Mouse (Mus musculus) liver, embryonic 12.5 days (tissue): Measurements from ENCODE around the gene Cplx3. TPM values are rescaled to one million over a fixed set of nuclear protein-coding genes. Genes with fewer than 3 reads are reported as not detected.
A peak's percentile ranks its signal among the peaks of the same experiment; 100 is the strongest.

ENCODE experiments used
- ATAC-seq: fragments of 200-750 bp; cut with Nextera tagmentation; 2 replicates; pipeline ENCODE4 v1.8.0; 2017; ENCODE audit warnings: moderate number of reproducible peaks, mild to moderate bottlenecking, moderate library complexity
- H3K27ac ChIP-seq: fragments of 300-500 bp; sonication (generic); 2 replicates; pipeline ENCODE4 v1.5.1; 2016; ENCODE audit warnings: mild to moderate bottlenecking
- H3K27me3 ChIP-seq: fragments of 300-500 bp; sonication (generic); replicated peaks from 2 replicates; pipeline ENCODE4 v1.6.1; 2016; ENCODE audit warnings: mild to moderate bottlenecking, moderate library complexity
- H3K36me3 ChIP-seq: fragments of 300-500 bp; sonication (generic); 2 replicates; pipeline ENCODE4 v1.6.1; 2016; ENCODE audit warnings: mild to moderate bottlenecking, moderate library complexity
- H3K4me1 ChIP-seq: fragments of 300-500 bp; sonication (generic); 2 replicates; pipeline ENCODE4 v1.6.1; 2016
- H3K4me2 ChIP-seq: fragments of 300-500 bp; sonication (generic); 2 replicates; pipeline ENCODE4 v1.6.1; 2016; ENCODE audit warnings: mild to moderate bottlenecking, moderate library complexity
- H3K4me3 ChIP-seq: fragments of 300-500 bp; sonication (generic); 2 replicates; pipeline ENCODE4 v1.5.1; 2016; ENCODE audit warnings: mild to moderate bottlenecking, moderate library complexity
- H3K9ac ChIP-seq: fragments of 300-500 bp; sonication (generic); 2 replicates; pipeline ENCODE4 v1.6.1; 2016; ENCODE audit warnings: mild to moderate bottlenecking, moderate library complexity
- H3K9me3 ChIP-seq: fragments of 300-500 bp; sonication (generic); replicated peaks from 2 replicates; pipeline ENCODE4 v1.6.1; 2016; ENCODE audit warnings: mild to moderate bottlenecking, moderate library complexity
- WGBS: fragments of 180-500 bp; shearing (Covaris S2); methylation state at CpG from one replicate; pipeline ENCODE4 v1.1.7; 2016; ENCODE audit not compliant: insufficient replicate concordance; 5-methylcytosine and 5-hydroxymethylcytosine counted together
- polyA plus RNA-seq: library from polyadenylated mRNA; unstranded; fragments of >200 nt; fragmentation: Nextera tagmentation; extraction: Ambion mirVana; gene quantifications from 2 replicates; pipeline ENCODE4 v1.2.1, GENCODE M21; 2016

The Cplx3 gene
- polyA plus RNA-seq, 1 experiment from 2014 or later = not detected

- Histone ChIP-seq H3K4me3 (no peak overlapping the region), H3K4me2 (no peak overlapping the region), H3K27ac (no peak overlapping the region), H3K9me3 (no peaks in the 10 kb centered on the region), H3K4me1 (peaks cover 37% of the 10 kb centered on the region), H3K36me3 (peaks cover 32% of the 10 kb centered on the region), H3K9ac (no peak overlapping the region), H3K27me3 (peaks cover 19% of the 10 kb centered on the region; the same call in 1 of the 2 replicates)
- 78% methylated on average over 8 of the region's 8 CpGs for WGBS
- no peak for ATAC-seq
Observed at GRCm38 (mm10) chr9:57597265-57597664, 8.8 kb downstream of the Cplx3 start.

- Histone ChIP-seq H3K4me2 (no peak overlapping the region), H3K9me3 (no peaks in the 10 kb centered on the region), H3K4me3 (no peak overlapping the region), H3K27ac (no peak overlapping the region), H3K36me3 (peaks cover 34% of the 10 kb centered on the region), H3K4me1 (peaks cover 26% of the 10 kb centered on the region), H3K27me3 (peaks cover 5% of the 10 kb centered on the region; the same call in 1 of the 2 replicates), H3K9ac (no peak overlapping the region)
- ATAC-seq = no peak
- 66% methylated on average over 9 of the region's 9 CpGs for WGBS
Observed at GRCm38 (mm10) chr9:57594174-57594509, 11.9 kb downstream of the Cplx3 start.

- 70% methylated on average over 12 of the region's 12 CpGs for WGBS
- Histone ChIP-seq H3K9me3 (no peaks in the 10 kb centered on the region), H3K27ac (no peak overlapping the region), H3K4me1 (peaks cover 31% of the 10 kb centered on the region), H3K4me3 (no peak overlapping the region), H3K36me3 (peaks cover 34% of the 10 kb centered on the region), H3K9ac (no peak overlapping the region), H3K4me2 (no peak overlapping the region), H3K27me3 (no peaks in the 10 kb centered on the region)
- no peak for ATAC-seq
Observed at GRCm38 (mm10) chr9:57593454-57594173, 12.5 kb downstream of the Cplx3 start.

GRCm38 (mm10) chr9:57590726-57591125 lies 15.4 kb downstream of the Cplx3 start:
- WGBS = 40% methylated on average over 5 of the region's 5 CpGs
- H3K27ac ChIP-seq = no peak overlapping the region

GRCm38 (mm10) chr9:57589224-57590126 lies 16.6 kb downstream of the Cplx3 start, which contains the start of gene Ulk3:
Gene Ulk3, plus strand, starts transcription at chr9:57589452.
- peak within 1 kb of the TSS; percentile 70 for H3K4me3 ChIP-seq
- H3K9ac ChIP-seq = peak within 1 kb of the TSS; percentile 76
- H3K4me1 ChIP-seq = peaks cover 36% of the 10 kb centered on the region
- peak; percentile 80 for ATAC-seq
- WGBS = 1% methylated on average over 58 of the region's 58 CpGs
- peak within 1 kb of the TSS; percentile 94 for H3K4me2 ChIP-seq
- no peaks in the 10 kb centered on the region for H3K9me3 ChIP-seq
- H3K36me3 ChIP-seq = peaks cover 56% of the 10 kb centered on the region
- H3K27ac ChIP-seq = peak within 1 kb of the TSS; percentile 71
- no peaks in the 10 kb centered on the region for H3K27me3 ChIP-seq

More at GRCm38 (mm10) chr9:57590726-57591125, 15.4 kb downstream of the Cplx3 start:
- Histone ChIP-seq H3K4me2 (peak overlapping the region; percentile 94; the same call in 1 of the 2 replicates), H3K9me3 (no peaks in the 10 kb centered on the region), H3K36me3 (peaks cover 57% of the 10 kb centered on the region), H3K9ac (no peak overlapping the region), H3K4me3 (no peak overlapping the region), H3K27me3 (no peaks in the 10 kb centered on the region), H3K4me1 (peaks cover 36% of the 10 kb centered on the region)
- no peak for ATAC-seq

- 67% methylated on average over 3 of the region's 3 CpGs for WGBS
- H3K9me3 ChIP-seq = no peaks in the 10 kb centered on the region
- H3K4me1 ChIP-seq = peaks cover 19% of the 10 kb centered on the region
- H3K9ac ChIP-seq = no peak overlapping the region
- no peak overlapping the region for H3K4me2 ChIP-seq
- H3K27me3 ChIP-seq = no peaks in the 10 kb centered on the region
- ATAC-seq = no peak
- H3K4me3 ChIP-seq = no peak overlapping the region
- H3K27ac ChIP-seq = no peak overlapping the region
- H3K36me3 ChIP-seq = peaks cover 76% of the 10 kb centered on the region
Observed at GRCm38 (mm10) chr9:57584991-57585390, 21.1 kb downstream of the Cplx3 start.

GRCm38 (mm10) chr9:57577144-57577849 lies 28.8 kb downstream of the Cplx3 start:
- peak overlapping the region; percentile 37; the same call in 1 of the 2 replicates for H3K9ac ChIP-seq
- H3K4me3 ChIP-seq = no peak overlapping the region
- H3K9me3 ChIP-seq = no peaks in the 10 kb centered on the region
- H3K4me2 ChIP-seq = peak overlapping the region; percentile 44
- ATAC-seq = peak; percentile 91
- H3K27ac ChIP-seq = peak overlapping the region; percentile 75
- peaks cover 52% of the 10 kb centered on the region for H3K36me3 ChIP-seq
- peaks cover 32% of the 10 kb centered on the region for H3K4me1 ChIP-seq
- WGBS = 30% methylated on average over 6 of the region's 6 CpGs
- H3K27me3 ChIP-seq = no peaks in the 10 kb centered on the region

- no peak overlapping the region for H3K27ac ChIP-seq
- ATAC-seq = no peak
- no peak overlapping the region for H3K9ac ChIP-seq
- H3K36me3 ChIP-seq = peaks cover 45% of the 10 kb centered on the region
- H3K4me3 ChIP-seq = no peak overlapping the region
- peaks cover 32% of the 10 kb centered on the region for H3K4me1 ChIP-seq
- WGBS = 77% methylated on average over 3 of the region's 3 CpGs
- H3K4me2 ChIP-seq = no peak overlapping the region
- H3K9me3 ChIP-seq = no peaks in the 10 kb centered on the region
- H3K27me3 ChIP-seq = no peaks in the 10 kb centered on the region
Observed at GRCm38 (mm10) chr9:57575577-57575976, 30.5 kb downstream of the Cplx3 start.

- no peaks in the 10 kb centered on the region for H3K9me3 ChIP-seq
- no peak overlapping the region for H3K4me2 ChIP-seq
- peaks cover 39% of the 10 kb centered on the region for H3K36me3 ChIP-seq
- no peak for ATAC-seq
- H3K4me1 ChIP-seq = peaks cover 32% of the 10 kb centered on the region
- no peaks in the 10 kb centered on the region for H3K27me3 ChIP-seq
- H3K4me3 ChIP-seq = no peak overlapping the region
- H3K27ac ChIP-seq = no peak overlapping the region
- no peak overlapping the region for H3K9ac ChIP-seq
Observed at GRCm38 (mm10) chr9:57574397-57574796, 31.7 kb downstream of the Cplx3 start.

GRCm38 (mm10) chr9:57568500-57568899 lies 37.6 kb downstream of the Cplx3 start:
- no peak overlapping the region for H3K4me3 ChIP-seq
- H3K4me2 ChIP-seq = no peak overlapping the region
- no peak overlapping the region for H3K9ac ChIP-seq
- 87% methylated on average over 6 of the region's 6 CpGs for WGBS
- no peak for ATAC-seq
- H3K4me1 ChIP-seq = peaks cover 21% of the 10 kb centered on the region
- H3K9me3 ChIP-seq = no peaks in the 10 kb centered on the region
- no peaks in the 10 kb centered on the region for H3K27me3 ChIP-seq
- H3K27ac ChIP-seq = no peak overlapping the region
- H3K36me3 ChIP-seq = peaks cover 34% of the 10 kb centered on the region

GRCm38 (mm10) chr9:57566846-57567245 lies 39.2 kb downstream of the Cplx3 start:
- H3K27me3 ChIP-seq = no peaks in the 10 kb centered on the region
- H3K4me3 ChIP-seq = no peak overlapping the region
- H3K36me3 ChIP-seq = peaks cover 34% of the 10 kb centered on the region
- H3K9me3 ChIP-seq = no peaks in the 10 kb centered on the region
- H3K4me1 ChIP-seq = peaks cover 37% of the 10 kb centered on the region
- H3K27ac ChIP-seq = no peak overlapping the region
- no peak overlapping the region for H3K9ac ChIP-seq
- 58% methylated on average over 8 of the region's 8 CpGs for WGBS
- H3K4me2 ChIP-seq = no peak overlapping the region
- no peak for ATAC-seq
